In genomic region chr12:110120141-110120540, GRCm38 (mm10) we compare ENCODE assay signal across 13 mouse cellular contexts.
DNase-seq lines count a peak whose midpoint lies in the region; ATAC-seq and TF ChIP-seq lines count a peak whose summit lies in the region.
"Had no signal": no experiment of that assay in that cellular context is flagged by ENCODE, and none has a peak within 500 bp of the region (broad histone marks: within the 10 kb centered on the region; RNA-seq: fewer than 3 reads in every experiment).

No protein-coding gene starts in this region.

- no peaks in the 10 kb centered on the region; the same call in 1 of the 2 replicates for H3K4me1 ChIP-seq in hindbrain, embryonic 13.5 days (replicated peaks)
- no peaks in the 10 kb centered on the region for H3K4me1 ChIP-seq in hindbrain, embryonic 11.5 days (replicated peaks; ENCODE audit: control insufficient read depth, insufficient read depth, low read length)
- 0 out of 2 replicates have a peak, but pooled peaks cover 5% of the 10 kb centered on the region for H3K4me1 ChIP-seq in lung, embryonic 14.5 days (ENCODE audit: insufficient read depth)
- peaks cover 3% of the 10 kb centered on the region; the same call in 1 of the 2 replicates for H3K4me1 ChIP-seq in heart, embryonic 12.5 days (replicated peaks)

- no peaks in the 10 kb centered on the region for H3K27me3 ChIP-seq in hindbrain, embryonic 13.5 days
- H3K27me3 ChIP-seq in hindbrain, embryonic 11.5 days (ENCODE audit: control insufficient read depth, insufficient read depth, low read length): no peaks in the 10 kb centered on the region
- H3K27me3 ChIP-seq in lung, embryonic 14.5 days (ENCODE audit: insufficient read depth, low read length): no peaks in the 10 kb centered on the region
- H3K27me3 ChIP-seq in heart, embryonic 12.5 days (replicated peaks): peaks cover 47% of the 10 kb centered on the region

- H3K27ac ChIP-seq in hindbrain, embryonic 13.5 days: 0 out of 2 replicates have a peak overlapping the region, but pooled peaks have one; percentile 12
- no peak overlapping the region for H3K27ac ChIP-seq in hindbrain, embryonic 11.5 days (ENCODE audit: low read depth, low read length)
- no peak overlapping the region for H3K27ac ChIP-seq in lung, embryonic 14.5 days (ENCODE audit: low read depth)
- H3K27ac ChIP-seq in heart, embryonic 12.5 days (ENCODE audit: poor library complexity, severe bottlenecking): no peak overlapping the region
- H3K27ac ChIP-seq: liver, embryonic 14.5 days had no signal

- H3K36me3 ChIP-seq in hindbrain, embryonic 13.5 days: no peaks in the 10 kb centered on the region
- H3K36me3 ChIP-seq in hindbrain, embryonic 11.5 days (ENCODE audit: control insufficient read depth, insufficient read depth, low read length): no peaks in the 10 kb centered on the region
- H3K36me3 ChIP-seq in lung, embryonic 14.5 days (ENCODE audit: insufficient read depth): no peaks in the 10 kb centered on the region
- H3K36me3 ChIP-seq in heart, embryonic 12.5 days: no peaks in the 10 kb centered on the region

- ATAC-seq in hindbrain, embryonic 13.5 days (ENCODE audit: low FRiP score): no peak
- ATAC-seq in hindbrain, embryonic 11.5 days (ENCODE audit: low FRiP score): no peak
- ATAC-seq in lung, embryonic 14.5 days (ENCODE audit: insufficient read depth): no peak
- ATAC-seq in heart, embryonic 12.5 days (ENCODE audit: insufficient number of reproducible peaks, low FRiP score): no peak

- intact Hi-C loops in gastrocnemius, postnatal 14 days (cut with DNase I; ENCODE audit: low total_unique reads): no loop called here

- H3K4me3 ChIP-seq in hindbrain, embryonic 13.5 days: no peak overlapping the region
- no peak overlapping the region for H3K4me3 ChIP-seq in hindbrain, embryonic 11.5 days (ENCODE audit: low read depth, low read length)
- no peak overlapping the region for H3K4me3 ChIP-seq in lung, embryonic 14.5 days (ENCODE audit: low read depth, low read length)
- no peak overlapping the region for H3K4me3 ChIP-seq in heart, embryonic 12.5 days

- TF ChIP-seq CTCF in lung, embryonic 14.5 days (IDR thresholded peaks at IDR 0.05; ENCODE audit: low read depth): no peak

- H3K9me3 ChIP-seq in hindbrain, embryonic 13.5 days: no peaks in the 10 kb centered on the region
- H3K9me3 ChIP-seq in hindbrain, embryonic 11.5 days (ENCODE audit: control insufficient read depth, low read length): no peaks in the 10 kb centered on the region
- H3K9me3 ChIP-seq in lung, embryonic 14.5 days (ENCODE audit: low read depth, low read length): no peaks in the 10 kb centered on the region
- H3K9me3 ChIP-seq in heart, embryonic 12.5 days (replicated peaks): no peaks in the 10 kb centered on the region

- H3K9ac ChIP-seq in hindbrain, embryonic 13.5 days: no peak overlapping the region
- H3K9ac ChIP-seq in hindbrain, embryonic 11.5 days (ENCODE audit: low read depth, low read length): no peak overlapping the region
- no peak overlapping the region for H3K9ac ChIP-seq in lung, embryonic 14.5 days
- no peak overlapping the region for H3K9ac ChIP-seq in heart, embryonic 12.5 days
- H3K9ac ChIP-seq: liver, embryonic 14.5 days had no signal

- DNase-seq in hindbrain, embryonic 11.5 days (ENCODE audit: low spot score): no peak
- peak; percentile 24 for DNase-seq in urinary bladder, postnatal 14 days (ENCODE audit: low spot score)
- no peak for DNase-seq in urinary bladder, adult 18-20 months (ENCODE audit: low spot score in 2 of 2)
- DNase-seq in lung, embryonic 14.5 days: peak; percentile 28
- DNase-seq in right cerebral cortex, adult 18-20 months: no peak
- DNase-seq in gastrocnemius, postnatal 14 days: no peak
- DNase-seq: adrenal gland, adult 8-10 months; heart, postnatal 36 days; kidney, adult 8-10 months; midbrain, embryonic 14.5 days had no signal

- 61% methylated on average over 7 of the region's 7 CpGs for WGBS in hindbrain, embryonic 13.5 days
- 73% methylated on average over 7 of the region's 7 CpGs for WGBS in hindbrain, embryonic 11.5 days
- WGBS in lung, embryonic 14.5 days: 58% methylated on average over 7 of the region's 7 CpGs
- 74% methylated on average over 7 of the region's 7 CpGs for whole genome bisulfite sequencing in heart, embryonic 12.5 days

- H3K4me2 ChIP-seq in hindbrain, embryonic 13.5 days: no peak overlapping the region
- H3K4me2 ChIP-seq in hindbrain, embryonic 11.5 days (replicated peaks; ENCODE audit: low read depth, low read length): no peak overlapping the region
- H3K4me2 ChIP-seq in lung, embryonic 14.5 days: no peak overlapping the region
- no peak overlapping the region for H3K4me2 ChIP-seq in heart, embryonic 12.5 days

Comparison
In these comparisons a context has a peak if more than half of its experiments do, and no peak if none do; other contexts are left out.
1. DNase-seq: peak in urinary bladder, postnatal 14 days (single experiment) and lung, embryonic 14.5 days (single experiment); none in hindbrain, embryonic 11.5 days (single experiment), urinary bladder, adult 18-20 months (0 of 2), right cerebral cortex, adult 18-20 months (single experiment) and gastrocnemius, postnatal 14 days (single experiment).